Mouse (Mus musculus) kidney, postnatal 0 days (tissue): ENCODE results near the gene Agfg1. TPM values are rescaled to one million over a fixed set of nuclear protein-coding genes. Genes with fewer than 3 reads are reported as not detected.
"Not testable (repeated sequence)": the region's sequence is repeated elsewhere in the genome, so short reads cannot be mapped to it uniquely, and the experiment has no call there.

Experiments
- ATAC-seq: fragments of 200-750 bp; cut with Nextera tagmentation; replicated peaks from 2 replicates; pipeline ENCODE4 v1.8.0; 2017; ENCODE audit warnings: low read depth, moderate number of reproducible peaks, moderate TSS enrichment, moderate library complexity; ENCODE audit not compliant: low FRiP score
- DNase-seq: peaks from one replicate; pipeline ENCODE4 v3.0.0-alpha.2; 2016; ENCODE audit warnings: low spot score
- H3K27ac ChIP-seq: fragments of 300-500 bp; sonication (generic); 2 replicates; pipeline ENCODE4 v1.5.1; 2014; ENCODE audit warnings: mild to moderate bottlenecking
- H3K27me3 ChIP-seq: fragments of 300-500 bp; sonication (generic); 2 replicates; pipeline ENCODE4 v1.6.1; 2014; ENCODE audit warnings: low read length, mixed read lengths; ENCODE audit not compliant: insufficient read depth
- H3K36me3 ChIP-seq: fragments of 300-500 bp; sonication (generic); 2 replicates; pipeline ENCODE4 v1.6.1; 2014; ENCODE audit warnings: low read length, mixed read lengths; ENCODE audit not compliant: insufficient read depth
- H3K4me1 ChIP-seq: fragments of 300-500 bp; sonication (generic); replicated peaks from 2 replicates; pipeline ENCODE4 v1.6.1; 2014; ENCODE audit warnings: antibody characterized with exemption, low read length, mixed read lengths; ENCODE audit not compliant: insufficient read depth
- H3K4me2 ChIP-seq: fragments of 300-500 bp; sonication (generic); 2 replicates; pipeline ENCODE4 v1.6.1; 2014; ENCODE audit warnings: mild to moderate bottlenecking, low read length, moderate library complexity, mixed read lengths
- H3K4me3 ChIP-seq: fragments of 300-500 bp; sonication (generic); replicated peaks from 2 replicates; pipeline ENCODE4 v1.5.1; 2014; ENCODE audit warnings: low read depth, low read length
- H3K9ac ChIP-seq: fragments of 300-500 bp; sonication (generic); 2 replicates; pipeline ENCODE4 v1.6.1; 2014; ENCODE audit warnings: low read depth, low read length
- H3K9me3 ChIP-seq: fragments of 300-500 bp; sonication (generic); replicated peaks from 2 replicates; pipeline ENCODE4 v1.6.1; 2016; ENCODE audit warnings: low read length, inconsistent platforms, mixed read lengths
- CTCF ChIP-seq: IDR thresholded peaks from 2 replicates; pipeline ENCODE4 v1.5.1; 2016; ENCODE audit warnings: antibody characterized with exemption, low read depth, mild to moderate bottlenecking, moderate library complexity
- WGBS: fragments of 180-500 bp; shearing (Covaris S2); extraction: QIAGEN DNeasy Blood & Tissue Kit; methylation state at CpG from one replicate; pipeline ENCODE4 v1.1.7; 2014; 5-methylcytosine and 5-hydroxymethylcytosine counted together
- polyA plus RNA-seq: library from polyadenylated mRNA; unstranded; fragments of >200 nt; fragmentation: Nextera tagmentation; extraction: Ambion mirVana; gene quantifications from 2 replicates; pipeline ENCODE4 v1.2.1, GENCODE M21; 2015

Agfg1 gene
- polyA plus RNA-seq, 1 experiment from 2014 or later: 23.5 TPM

DNA sequence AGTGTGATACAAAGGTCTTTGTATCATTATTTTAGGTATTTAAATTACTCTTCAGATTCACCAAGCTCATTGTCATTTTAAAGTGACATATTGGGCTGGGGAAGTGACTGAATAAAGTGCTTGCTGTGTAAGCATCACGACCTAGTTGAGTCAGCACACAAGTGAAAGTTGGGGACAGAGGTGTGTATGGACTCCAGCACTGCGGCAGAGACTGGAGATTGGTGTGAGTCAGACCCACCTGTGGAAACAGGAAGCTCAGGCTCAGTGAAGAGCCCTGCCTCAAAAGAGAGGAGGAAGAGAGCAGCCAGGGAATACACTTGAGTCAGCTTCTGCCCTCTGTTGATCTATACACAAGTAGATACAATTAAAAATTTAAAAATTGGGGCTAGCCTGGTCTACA is 39.9 kb downstream of the Agfg1 start:
- no peaks in the 10 kb centered on the region for H3K27me3 ChIP-seq
- H3K36me3 ChIP-seq: 0 out of 2 replicates have a peak, but pooled peaks cover 8% of the 10 kb centered on the region
- no peaks in the 10 kb centered on the region for H3K4me1 ChIP-seq
- 76% methylated on average over 2 of the region's 2 CpGs for WGBS
- no peak overlapping the region for H3K4me3 ChIP-seq
- no peak overlapping the region for H3K4me2 ChIP-seq
- no peak overlapping the region for H3K9ac ChIP-seq
- no peak overlapping the region for H3K27ac ChIP-seq
- ATAC-seq (no peak), DNase-seq (no peak)
- TF ChIP-seq CTCF: no peak
- no peaks in the 10 kb centered on the region for H3K9me3 ChIP-seq

DNA sequence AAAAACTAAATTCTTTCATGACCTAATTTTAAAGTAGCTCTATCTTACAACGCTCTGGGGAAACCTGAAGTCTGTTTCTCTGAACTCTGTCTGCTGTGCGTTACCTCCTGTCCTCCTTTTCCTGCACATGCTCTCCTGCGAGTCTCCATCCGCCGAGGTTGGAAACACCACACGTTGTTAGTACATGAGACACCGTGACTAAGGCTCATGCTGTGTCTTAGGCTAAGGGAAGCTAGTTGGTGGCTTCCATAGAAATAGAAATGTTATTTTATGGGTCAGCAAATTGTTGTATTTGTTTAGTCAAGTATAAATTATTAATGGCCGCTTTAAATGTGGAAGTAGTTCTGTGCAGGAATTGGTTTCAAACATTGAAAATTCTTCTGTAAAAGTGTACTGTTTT is 40.9 kb downstream of the Agfg1 start:
- H3K36me3 ChIP-seq: 0 out of 2 replicates have a peak, but pooled peaks cover 8% of the 10 kb centered on the region

GRCm38 (mm10) chr1:82893269-82893668 is 54.0 kb downstream of the Agfg1 start:
- Histone ChIP-seq H3K4me1 (no peaks in the 10 kb centered on the region), H3K27me3 (no peaks in the 10 kb centered on the region), H3K4me2 (no peak overlapping the region), H3K36me3 (peaks cover 22% of the 10 kb centered on the region), H3K9me3 (no peaks in the 10 kb centered on the region), H3K9ac (no peak overlapping the region), H3K27ac (no peak overlapping the region), H3K4me3 (no peak overlapping the region)
- ATAC-seq (no peak), DNase-seq (no peak)
- TF ChIP-seq CTCF: no peak
- 92% methylated on average over 7 of the region's 7 CpGs for WGBS

More for the DNA sequence above, 40.9 kb downstream of the Agfg1 start:
- H3K9me3 ChIP-seq: no peaks in the 10 kb centered on the region
- H3K9ac ChIP-seq: no peak overlapping the region
- 88% methylated on average over 8 of the region's 8 CpGs for WGBS
- no peak for ATAC-seq
- no peaks in the 10 kb centered on the region for H3K4me1 ChIP-seq
- no peak overlapping the region for H3K4me3 ChIP-seq
- H3K4me2 ChIP-seq: no peak overlapping the region
- no peak for TF ChIP-seq CTCF
- no peak for DNase-seq
- no peaks in the 10 kb centered on the region for H3K27me3 ChIP-seq
- H3K27ac ChIP-seq: no peak overlapping the region

DNA sequence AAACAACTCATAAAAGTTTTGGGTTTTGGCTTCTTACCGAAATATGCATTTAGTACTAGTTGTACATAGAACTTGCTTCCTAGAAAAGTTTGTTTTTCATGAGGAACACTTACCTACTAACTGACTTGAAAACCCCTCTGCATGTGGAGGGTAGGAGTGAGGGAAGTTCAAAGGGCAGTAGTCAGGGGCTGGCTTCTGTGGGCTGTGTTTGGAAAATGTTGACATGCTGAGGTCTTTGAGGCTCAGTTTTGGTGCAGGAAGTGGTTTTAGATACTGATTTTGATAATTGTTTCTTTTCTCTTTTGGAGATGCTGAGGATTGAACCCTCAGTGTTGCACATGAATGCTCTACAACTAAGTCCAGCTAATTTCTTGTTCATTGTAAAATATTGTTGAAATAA is 61.3 kb downstream of the Agfg1 start:
- H3K36me3 ChIP-seq: peaks cover 11% of the 10 kb centered on the region; the same call in 1 of the 2 replicates
- no peaks in the 10 kb centered on the region for H3K4me1 ChIP-seq
- no peak overlapping the region for H3K4me2 ChIP-seq
- H3K4me3 ChIP-seq: no peak overlapping the region
- no peak for TF ChIP-seq CTCF
- no peaks in the 10 kb centered on the region for H3K27me3 ChIP-seq
- WGBS: 97% methylated on average over 1 of the region's 1 CpGs
- no peak for DNase-seq
- H3K27ac ChIP-seq: no peak overlapping the region
- H3K9ac ChIP-seq: no peak overlapping the region
- no peaks in the 10 kb centered on the region for H3K9me3 ChIP-seq
- no peak for ATAC-seq

DNA sequence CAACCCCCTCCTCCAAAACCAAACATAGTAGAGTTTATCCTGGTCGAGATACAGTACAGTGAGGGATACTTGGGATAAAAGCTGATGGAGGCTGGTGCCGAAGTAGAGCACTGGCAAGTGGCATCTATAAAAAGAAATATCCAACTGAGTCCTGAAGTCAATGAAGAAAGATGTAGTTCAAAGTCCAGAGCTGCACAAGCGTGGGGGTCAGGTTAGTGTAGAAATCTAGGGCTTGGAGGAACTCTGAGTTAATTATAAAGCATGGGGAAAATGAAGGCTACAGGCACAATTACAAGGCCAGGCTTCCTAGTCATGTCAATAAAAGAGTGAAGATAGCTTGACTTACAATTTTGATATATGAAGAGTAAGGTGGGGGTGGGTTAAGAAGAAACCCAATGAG is 61.9 kb downstream of the Agfg1 start:
- no peak overlapping the region for H3K9ac ChIP-seq
- no peak for TF ChIP-seq CTCF
- no peak overlapping the region for H3K4me3 ChIP-seq
- DNase-seq (no peak), ATAC-seq (no peak)
- 82% methylated on average over 3 of the region's 3 CpGs for WGBS
- H3K9me3 ChIP-seq: no peaks in the 10 kb centered on the region
- no peak overlapping the region for H3K4me2 ChIP-seq
- no peak overlapping the region for H3K27ac ChIP-seq
- H3K36me3 ChIP-seq: peaks cover 11% of the 10 kb centered on the region; the same call in 1 of the 2 replicates
- no peaks in the 10 kb centered on the region for H3K27me3 ChIP-seq
- no peaks in the 10 kb centered on the region for H3K4me1 ChIP-seq

GRCm38 (mm10) chr1:82905886-82906285 is 66.6 kb downstream of the Agfg1 start:
- no peak for TF ChIP-seq CTCF
- no peak overlapping the region for H3K27ac ChIP-seq
- H3K4me1 ChIP-seq: no peaks in the 10 kb centered on the region
- 82% methylated on average over 3 of the region's 3 CpGs for WGBS
- DNase-seq (no peak), ATAC-seq (no peak)
- no peak overlapping the region for H3K4me2 ChIP-seq
- 0 out of 2 replicates have a peak, but pooled peaks cover 3% of the 10 kb centered on the region for H3K36me3 ChIP-seq
- no peaks in the 10 kb centered on the region for H3K9me3 ChIP-seq
- no peak overlapping the region for H3K4me3 ChIP-seq
- H3K27me3 ChIP-seq: no peaks in the 10 kb centered on the region
- H3K9ac ChIP-seq: no peak overlapping the region

GRCm38 (mm10) chr1:82913025-82913424 is 73.7 kb downstream of the Agfg1 start, which contains the start of gene A030005L19Rik:
A030005L19Rik (plus strand) TSS chr1:82913325.
- no peaks in the 10 kb centered on the region for H3K27me3 ChIP-seq
- 82% methylated on average over 3 of the region's 3 CpGs for WGBS

GRCm38 (mm10) chr1:82913434-82913833 is 74.2 kb downstream of the Agfg1 start:
- ATAC-seq, H3K27ac ChIP-seq, DNase-seq, H3K36me3 ChIP-seq, H3K4me1 ChIP-seq, H3K4me3 ChIP-seq, H3K27me3 ChIP-seq, H3K9me3 ChIP-seq, H3K9ac ChIP-seq, H3K4me2 ChIP-seq: not testable (repeated sequence)
- WGBS: 100% methylated on average over 5 of the region's 5 CpGs

More at GRCm38 (mm10) chr1:82913025-82913424, 73.7 kb downstream of the Agfg1 start, which contains the start of gene A030005L19Rik:
- H3K36me3 ChIP-seq: no peaks in the 10 kb centered on the region
- H3K9ac ChIP-seq: no peak within 1 kb of the TSS
- no peak within 1 kb of the TSS for H3K27ac ChIP-seq
- no peaks in the 10 kb centered on the region for H3K9me3 ChIP-seq
- ATAC-seq (no peak), DNase-seq (no peak)
- TF ChIP-seq CTCF: peak; percentile 21; the same call in 1 of the 2 replicates
- no peak within 1 kb of the TSS for H3K4me3 ChIP-seq
- H3K4me2 ChIP-seq: no peak within 1 kb of the TSS
- H3K4me1 ChIP-seq: no peaks in the 10 kb centered on the region
